Mouse (Mus musculus) MN1 (cell line): Measurements from ENCODE around the gene Chpf.

ENCODE experiments used
- DNase-seq: peaks from one replicate; pipeline ENCODE4 v3.0.0-alpha.2; 2016; ENCODE audit warnings: low spot score

Gene Chpf

DNA sequence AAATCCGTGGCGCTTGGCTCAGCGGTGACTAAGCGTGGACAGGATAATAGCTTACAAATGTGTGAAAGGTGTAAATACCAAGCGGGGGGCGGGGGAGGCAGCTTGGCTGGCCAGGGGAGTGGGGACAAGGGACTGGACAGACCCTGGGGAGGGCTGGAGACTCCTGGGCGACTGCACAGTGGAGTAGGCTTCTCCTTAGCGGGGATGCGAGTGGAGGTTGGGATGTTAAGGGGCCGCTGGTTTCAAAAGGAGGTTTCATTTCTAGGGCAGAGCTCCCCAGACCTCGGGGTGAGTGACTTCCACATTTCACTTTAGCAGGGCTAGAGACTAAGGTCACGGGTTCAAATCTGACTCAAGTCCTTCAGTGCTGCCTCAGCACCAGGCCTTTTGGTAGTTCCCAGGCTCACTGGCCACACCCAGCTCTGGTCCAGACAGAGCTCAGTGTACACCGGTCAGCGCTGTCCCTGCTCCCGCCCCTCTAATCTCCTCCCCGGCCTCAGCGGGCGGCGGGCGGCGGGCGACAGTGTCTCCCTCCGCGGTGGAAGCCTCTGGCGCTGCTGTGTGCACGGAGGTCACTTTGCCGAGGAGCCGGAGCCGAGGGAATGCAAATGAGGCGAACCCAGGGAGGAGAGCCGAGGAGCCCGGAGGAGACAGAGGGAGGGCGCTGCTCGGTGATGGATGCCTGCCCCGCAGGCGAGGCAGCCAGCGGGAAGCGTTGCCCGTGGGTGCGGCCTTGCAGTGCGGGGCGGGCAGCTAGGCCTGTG lies 20.9 kb downstream of the Chpf start:
- peak; percentile 80 for DNase-seq

DNA sequence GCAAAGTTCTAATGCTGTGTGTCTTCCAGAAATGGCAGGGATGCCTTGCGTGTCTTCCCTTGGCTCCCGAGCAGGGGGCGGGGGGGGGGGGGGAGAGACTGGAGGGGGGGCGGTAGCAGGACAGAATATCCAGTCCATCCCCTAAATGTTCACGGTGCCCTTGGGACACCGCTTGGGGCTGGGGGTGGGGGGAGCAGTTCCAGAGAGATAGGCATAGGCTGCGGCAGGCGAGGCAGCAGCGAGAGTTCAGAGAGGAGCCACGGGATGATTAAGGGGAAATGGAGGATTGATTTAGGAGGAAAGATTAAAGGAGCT lies 21.4 kb downstream of the Chpf start:
- peak; percentile 62 for DNase-seq

DNA sequence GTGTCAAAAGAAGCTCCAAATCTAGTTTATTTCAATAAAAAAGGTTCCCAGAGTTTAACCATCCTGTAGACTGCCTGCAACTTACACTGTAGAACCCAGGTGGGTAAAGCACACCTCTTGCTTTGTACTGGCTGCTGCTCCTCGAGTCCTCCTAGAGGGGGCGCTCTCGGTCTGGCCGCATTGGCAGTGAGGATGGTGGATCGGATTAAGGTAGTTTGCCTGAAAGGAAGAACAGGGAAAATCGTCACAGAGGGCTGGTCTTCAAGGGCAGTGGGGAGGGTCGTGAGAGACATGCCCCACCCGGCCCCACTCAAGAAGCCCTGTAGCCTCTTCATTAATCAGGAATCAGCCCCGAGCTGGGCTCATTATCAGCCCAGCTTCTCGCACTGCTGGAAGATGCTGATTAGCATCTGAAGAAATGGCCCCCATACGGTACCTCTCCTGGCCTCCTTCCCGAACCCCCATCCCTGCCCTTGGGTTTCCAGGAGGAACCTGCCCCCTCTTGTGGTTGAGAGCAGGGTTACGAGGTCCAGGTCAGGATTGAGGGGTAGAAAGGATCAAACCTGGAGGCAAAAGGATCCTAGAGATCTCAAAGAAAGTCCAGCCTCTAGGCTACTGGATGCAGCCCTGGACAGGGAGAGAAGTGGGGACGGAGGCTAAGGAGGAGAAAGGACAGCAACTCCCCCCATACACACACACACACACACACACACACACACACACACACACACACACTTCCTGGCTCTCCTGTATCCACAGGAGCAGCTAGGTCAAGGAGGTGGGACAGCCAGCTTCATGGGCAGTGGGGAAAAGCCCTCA lies 22.2 kb downstream of the Chpf start:
- peak; percentile 44 for DNase-seq

DNA sequence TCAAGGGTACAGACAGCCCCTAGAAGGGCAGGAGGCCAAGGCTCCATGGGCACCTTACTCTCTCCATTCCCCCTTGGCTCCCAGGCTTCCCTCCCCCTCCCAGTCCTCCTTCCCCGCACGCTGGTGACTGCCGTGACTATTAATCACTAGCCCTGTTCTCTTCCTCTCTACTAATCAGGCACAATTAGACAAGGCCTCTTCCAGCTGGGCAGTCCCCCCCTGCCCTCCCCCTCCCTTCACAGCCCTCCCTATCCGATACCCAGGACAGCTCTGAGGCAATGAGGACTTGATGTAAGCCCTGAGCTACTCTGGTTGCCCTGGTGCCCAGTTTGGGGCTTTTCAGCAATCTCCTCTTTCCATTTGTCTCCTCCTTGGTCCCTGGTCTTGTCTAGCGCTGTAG lies 23.2 kb downstream of the Chpf start:
- peak; percentile 40 for DNase-seq

DNA sequence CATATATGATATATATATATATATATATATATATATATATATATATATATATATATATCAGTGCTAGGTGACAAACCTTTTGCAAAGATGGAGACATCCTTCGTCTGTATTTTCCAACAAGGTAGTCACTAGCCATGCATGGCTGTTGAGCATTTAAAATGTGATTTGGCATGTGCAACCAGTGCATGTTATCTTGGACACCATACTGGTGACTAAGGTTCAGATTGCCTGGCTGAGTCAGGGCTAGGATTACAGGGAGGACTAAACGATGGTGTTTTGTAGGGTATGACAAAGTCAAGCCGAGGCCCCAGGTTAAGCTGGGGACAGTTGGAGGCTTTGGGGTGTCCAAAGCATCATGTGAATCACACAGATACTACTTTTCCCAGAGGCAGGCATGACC lies 23.7 kb downstream of the Chpf start:
- DNase-seq: peak; percentile 31

DNA sequence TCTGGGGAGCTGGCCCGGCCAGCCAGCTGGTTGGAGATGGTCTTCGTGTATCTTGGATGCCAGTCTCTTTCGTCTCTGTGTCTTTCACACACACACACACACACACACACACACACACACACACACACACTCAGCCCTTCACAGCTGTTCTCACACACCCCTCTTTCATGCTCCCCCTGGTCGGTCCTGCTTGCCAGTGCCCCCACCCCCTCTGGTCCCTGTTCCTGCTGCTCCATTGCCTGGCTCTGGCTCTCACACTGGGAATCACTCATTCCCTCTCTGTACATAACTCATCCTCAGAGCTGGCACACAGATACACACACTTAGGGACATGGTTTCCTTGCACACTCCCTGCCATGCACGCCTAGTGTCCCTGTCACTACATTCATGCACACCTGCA lies 27.2 kb downstream of the Chpf start:
- no peak for DNase-seq

DNA sequence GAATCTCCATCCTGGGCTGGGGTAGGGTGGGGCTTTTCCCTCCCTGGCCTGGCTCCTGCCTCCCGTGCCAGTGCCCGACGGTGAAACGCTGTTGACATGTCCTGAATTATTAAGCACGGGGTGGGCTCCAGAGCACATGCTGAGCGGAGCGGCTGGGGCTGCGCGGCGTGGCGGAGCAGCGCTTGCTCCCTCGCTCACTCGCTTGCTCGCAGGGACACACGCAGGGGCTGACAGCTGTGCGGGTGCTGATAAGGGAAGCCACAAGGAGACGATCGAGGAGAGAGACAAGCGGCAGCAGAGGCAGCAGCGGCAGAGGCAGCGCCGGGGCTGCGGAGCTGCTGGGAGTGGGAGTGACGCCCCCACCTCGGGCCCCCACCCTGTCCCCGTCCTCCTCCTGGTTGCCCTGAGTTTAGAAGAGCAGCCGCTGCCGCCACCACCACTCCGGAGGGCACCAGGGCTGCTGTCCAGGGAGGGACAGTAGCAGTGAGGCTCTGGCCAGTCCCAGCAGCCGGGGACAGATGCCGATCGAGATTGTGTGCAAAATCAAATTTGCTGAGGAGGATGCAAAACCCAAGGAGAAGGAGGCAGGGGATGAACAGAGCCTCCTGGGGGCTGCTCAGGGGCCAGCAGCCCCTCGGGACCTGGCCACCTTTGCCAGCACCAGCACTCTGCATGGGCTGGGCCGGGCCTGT lies 28.6 kb downstream of the Chpf start, which contains the start of gene Asic4:
Asic4 (plus strand) TSS at position 123 of the 692 bp plus-strand sequence.
- peak; percentile 57 for DNase-seq

DNA sequence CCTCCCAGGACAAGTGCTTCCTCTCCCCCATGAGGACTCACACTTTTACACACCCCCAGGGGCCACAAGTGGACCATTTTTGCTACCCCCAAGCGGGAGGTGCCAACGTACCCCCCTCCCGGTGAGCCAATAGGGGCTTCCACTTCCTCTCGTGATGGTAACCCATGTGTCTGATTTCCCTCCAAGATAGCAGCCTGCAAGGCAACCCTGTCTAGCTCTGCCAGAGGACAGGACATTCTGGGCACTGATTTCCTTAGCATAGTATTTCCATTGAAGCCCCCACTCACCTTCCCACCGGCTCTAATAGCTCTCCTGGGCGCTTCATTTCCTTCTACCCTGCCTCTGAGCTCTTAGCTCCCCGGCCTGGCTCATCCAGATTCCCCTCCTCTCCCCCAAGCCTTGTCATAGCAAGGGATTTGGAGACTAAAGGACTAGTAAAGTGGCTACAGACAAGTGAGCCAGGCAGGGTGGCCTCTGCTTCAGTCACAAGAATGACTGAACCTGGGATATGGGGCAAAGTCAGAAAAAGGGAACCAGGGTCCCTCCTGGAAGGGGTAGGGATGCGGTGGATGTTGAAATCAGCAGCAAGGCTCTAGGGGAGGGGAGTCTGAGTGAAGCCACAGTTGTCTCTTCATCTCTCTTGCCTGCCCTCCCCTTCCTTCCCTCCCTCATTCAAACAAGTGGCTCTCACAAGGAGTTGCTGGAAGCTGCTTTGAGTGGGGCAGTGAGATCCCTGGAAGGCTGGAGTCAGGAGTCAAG lies 29.6 kb downstream of the Chpf start:
- DNase-seq: peak; percentile 61

DNA sequence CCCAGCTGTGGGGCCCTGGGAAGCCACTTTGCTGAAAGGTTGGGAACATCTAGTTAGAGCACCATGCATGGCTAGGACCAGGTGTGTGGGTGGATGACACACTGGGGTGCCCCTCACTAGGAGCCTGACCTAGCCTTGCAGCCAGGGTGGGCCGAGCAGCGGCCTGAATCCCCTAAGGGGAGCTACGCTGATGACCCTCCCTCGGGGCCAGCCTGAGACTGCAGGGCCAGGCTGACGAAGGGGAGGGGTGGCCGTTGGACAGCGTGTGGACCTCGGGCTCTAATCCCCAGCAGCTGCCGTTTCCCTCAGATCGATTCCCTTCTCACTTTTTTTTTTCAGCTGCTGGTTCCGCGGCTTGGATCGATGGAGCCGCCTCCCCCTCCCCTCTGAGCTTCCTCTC lies 30.2 kb downstream of the Chpf start:
- peak; percentile 53 for DNase-seq

DNA sequence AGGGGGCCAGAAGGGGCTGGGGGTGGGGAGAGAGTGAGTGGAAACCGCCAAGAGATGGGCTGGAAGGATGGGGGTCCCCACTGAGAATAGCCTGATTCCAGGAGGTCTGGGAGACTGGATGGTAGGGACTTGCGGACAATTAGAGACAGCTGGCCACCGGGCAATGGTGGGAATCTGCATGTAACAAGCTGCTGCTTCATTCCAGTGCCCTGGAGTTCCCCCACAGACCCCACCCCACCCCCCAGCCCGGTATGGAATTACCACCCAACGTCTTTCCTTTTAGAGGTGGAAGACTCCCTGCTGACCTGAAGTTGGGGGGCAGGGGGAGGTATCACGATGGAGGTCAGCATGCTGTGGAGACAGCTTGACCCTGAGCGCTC lies 31.1 kb downstream of the Chpf start:
- DNase-seq: no peak

DNA sequence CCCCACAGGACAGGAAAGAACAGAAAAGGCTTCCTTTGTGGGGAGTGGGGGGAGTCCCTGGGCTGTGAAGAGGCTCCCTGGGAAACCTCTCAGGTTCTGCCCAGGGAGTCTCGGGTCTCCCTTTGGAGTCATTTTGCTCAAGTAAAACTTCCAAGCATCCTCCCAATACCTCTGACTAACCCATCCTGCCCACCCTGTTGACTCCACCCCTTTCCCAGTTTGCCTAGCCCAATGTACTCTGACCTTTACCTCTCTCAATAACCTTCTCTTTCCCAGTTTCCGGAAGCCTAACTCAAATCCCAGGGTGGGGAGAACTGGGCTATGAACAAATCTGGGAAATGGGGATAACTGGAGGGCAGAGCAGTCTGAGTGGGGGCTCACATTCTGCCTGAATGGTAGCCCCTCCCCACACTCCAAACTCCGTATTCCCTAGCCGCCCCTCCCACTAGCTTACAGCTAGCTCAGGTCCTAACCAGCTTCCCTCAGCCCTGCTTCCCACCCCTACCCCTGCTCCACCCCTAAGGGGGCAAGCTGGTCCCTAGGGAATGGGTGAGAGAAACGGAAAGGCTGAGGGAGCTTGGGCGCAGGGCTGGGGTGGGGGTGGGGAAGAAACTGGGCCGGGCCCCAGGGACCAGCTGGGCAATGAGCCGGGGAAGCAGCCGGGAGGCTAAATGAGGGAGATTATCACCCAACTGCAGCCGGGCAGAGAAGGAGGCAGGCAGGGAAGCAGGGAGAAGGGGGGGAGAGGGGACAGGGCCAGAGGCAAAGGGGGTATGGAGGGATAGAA lies 31.6 kb downstream of the Chpf start:
- DNase-seq: peak; percentile 80

DNA sequence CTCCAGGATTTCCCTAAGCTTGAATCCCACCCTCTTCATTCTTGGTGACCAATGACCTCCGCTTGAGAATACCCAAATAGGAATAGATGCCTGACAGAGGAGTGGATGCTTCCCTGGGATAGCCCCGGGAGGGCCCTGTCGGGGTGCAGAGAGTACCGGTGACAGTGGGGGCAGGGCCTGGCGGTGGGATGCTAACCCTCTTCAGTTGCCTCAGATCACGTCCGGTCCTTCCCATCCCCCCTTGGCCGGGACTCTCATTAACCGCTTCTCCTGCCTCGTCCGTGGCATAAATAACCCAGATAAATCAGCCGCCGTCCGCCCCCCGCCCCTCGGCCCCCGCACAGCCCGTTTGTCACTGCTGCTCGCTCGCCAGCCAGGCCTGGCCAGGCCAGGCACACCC lies 32.5 kb downstream of the Chpf start:
- DNase-seq: peak; percentile 54

DNA sequence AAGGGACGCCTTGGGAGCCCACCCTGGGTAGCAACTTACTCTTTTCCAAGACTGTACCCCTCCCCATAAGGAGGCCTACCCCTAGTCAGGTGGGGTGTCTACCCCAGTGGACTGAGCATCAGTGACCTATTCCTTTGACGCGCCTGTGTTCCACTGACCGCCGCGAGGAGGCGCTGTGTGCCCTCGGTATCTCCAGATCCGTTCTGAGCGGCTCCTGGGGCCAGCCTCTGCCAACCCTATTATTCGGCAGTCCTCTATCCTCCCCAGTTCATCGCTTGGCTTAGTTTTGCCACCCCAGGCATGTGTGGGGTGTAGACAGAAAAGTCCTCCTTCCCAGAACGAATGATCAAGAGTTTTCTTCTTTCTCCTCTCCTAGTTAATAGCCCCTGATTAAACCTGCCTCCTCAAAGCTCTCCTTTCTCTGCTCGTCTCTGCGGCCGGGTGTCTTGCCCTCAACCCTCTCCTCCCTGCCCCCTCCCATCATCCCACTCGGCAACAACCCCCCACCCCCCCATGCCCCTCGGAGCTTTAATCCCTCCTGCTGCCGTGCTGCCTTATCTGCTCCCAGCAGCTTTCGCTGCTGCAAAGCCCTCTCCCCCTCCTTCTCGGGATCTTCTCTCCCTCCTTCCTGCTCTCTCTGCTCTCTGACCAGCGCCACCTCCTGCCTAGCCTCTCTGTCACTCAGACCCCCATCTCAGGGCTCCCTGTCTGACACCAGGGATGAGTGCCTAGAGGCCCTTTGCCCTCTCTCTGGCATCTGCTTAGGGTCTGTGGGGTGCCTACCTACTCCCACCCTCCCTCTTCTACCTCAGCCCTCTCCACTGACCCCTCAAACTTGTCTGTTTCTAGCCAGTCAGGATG lies 33.1 kb downstream of the Chpf start:
- DNase-seq: peak; percentile 88

DNA sequence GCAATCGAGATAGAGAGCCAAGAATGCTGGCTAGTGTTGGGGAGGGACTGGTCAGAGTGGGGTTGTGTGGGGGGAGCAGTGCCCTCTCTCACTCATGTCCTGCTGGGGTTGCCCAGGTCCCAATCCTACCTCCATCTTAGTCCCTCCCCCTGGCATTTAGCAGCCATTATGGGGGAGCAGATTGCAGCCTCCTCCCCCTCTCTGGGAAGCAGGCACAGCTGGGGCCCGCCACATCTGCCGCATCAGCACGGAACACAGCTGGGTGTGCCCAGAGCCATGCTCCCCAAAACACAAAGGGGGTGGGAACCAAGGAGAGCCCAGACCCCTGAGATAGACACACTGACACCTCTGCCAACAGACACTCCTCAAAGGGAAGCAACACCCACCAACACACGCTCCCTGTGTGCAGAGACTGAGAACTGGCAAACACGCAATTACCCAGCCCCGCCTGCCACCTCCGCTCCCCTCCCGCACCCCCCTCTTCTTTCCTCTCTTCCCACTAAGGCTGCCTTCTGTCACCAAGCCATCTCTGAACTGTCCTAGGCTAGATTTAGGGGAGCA lies 33.9 kb downstream of the Chpf start:
- DNase-seq: peak; percentile 47

DNA sequence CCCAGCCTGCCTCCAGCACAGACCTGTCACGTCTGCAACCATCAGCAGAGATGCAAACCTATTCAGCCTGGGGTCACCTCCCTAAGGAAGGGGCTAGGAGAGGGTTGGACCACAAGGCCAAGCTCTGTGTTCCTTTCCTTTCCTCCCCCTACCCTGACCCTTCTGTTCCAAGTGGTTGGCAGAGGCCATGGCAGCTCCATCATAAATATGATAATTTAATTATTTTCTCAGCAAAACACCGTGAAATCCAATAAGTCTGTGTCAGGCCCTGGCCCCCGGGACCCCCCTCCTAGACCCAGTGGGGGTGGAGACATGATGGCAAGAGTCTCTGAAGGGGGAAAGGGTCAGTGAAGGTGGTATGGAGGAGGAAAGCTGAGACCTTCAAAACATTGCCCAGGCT lies 34.9 kb downstream of the Chpf start:
- peak; percentile 58 for DNase-seq

DNA sequence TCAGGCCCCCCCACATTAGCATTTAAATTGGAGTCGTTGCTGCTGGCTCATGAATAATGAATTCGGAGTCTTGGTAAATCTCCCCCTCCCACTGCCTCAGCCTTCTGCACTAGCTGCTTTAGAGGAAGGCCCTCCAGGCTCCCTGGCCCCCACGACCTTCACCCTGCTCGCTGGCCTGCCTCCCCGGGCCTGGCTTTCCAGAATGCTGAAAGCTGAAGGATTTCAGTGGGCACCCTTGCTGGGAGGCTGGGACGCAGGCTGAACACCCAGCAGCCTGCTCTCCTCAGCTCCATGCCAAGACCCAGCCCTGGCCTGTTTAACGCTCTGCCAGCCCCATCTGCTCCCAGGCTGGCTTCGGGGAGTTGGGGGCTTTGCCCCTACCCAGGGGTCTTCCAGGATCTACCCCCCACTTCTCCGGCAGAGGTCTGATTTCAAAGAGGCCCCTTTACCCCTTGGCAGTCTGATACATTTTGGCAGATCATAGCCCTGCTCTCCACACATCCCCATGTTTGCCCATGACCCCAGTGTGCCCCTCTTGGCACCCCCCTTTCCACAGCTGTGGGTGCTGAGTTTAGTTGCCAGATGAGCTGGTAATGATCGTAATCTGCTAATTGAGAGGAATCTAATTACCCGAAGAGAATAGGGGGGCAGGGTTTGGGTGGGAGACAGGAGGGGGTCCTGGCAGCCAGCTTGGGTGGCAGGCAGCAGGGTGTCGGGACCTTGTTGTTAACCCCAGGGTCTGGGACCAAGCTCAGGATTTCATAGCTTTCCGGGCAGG lies 35.7 kb downstream of the Chpf start:
- no peak for DNase-seq

DNA sequence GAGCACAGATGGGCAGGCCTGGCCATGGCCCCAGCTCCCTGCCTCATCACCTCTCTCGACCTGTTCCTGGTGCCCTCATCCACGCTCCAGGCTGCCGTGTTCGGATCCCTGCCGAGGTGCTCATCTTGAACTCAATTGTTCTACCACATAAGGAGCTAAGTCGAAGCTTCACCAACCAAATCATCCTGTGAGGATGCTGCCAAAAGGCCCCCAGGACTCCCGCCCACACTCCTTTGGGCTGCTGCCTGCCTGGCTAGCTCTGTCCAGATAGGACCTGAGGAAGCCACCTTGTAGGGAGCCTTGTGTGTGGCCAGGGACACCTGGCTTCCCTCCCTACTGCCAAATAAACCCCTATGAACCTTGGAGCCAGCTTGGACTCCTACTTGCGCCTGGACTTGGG lies 36.3 kb downstream of the Chpf start:
- no peak for DNase-seq

DNA sequence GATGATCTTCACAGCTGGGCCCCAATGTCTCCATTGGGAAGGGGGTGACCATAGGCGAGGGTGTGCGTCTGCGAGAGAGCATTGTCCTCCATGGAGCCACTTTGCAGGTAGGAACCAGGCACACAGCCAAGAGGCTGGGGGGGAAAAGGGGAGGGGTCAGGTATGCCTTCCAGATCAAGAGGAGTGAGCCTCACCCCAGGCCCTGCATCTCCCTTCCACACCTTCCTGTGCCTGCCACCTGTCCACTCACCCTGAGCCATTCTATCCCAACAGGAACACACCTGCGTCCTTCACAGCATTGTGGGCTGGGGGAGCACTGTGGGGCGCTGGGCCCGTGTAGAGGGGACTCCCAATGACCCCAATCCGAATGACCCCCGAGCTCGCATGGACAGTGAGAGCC lies 36.9 kb downstream of the Chpf start:
- DNase-seq: no peak

DNA sequence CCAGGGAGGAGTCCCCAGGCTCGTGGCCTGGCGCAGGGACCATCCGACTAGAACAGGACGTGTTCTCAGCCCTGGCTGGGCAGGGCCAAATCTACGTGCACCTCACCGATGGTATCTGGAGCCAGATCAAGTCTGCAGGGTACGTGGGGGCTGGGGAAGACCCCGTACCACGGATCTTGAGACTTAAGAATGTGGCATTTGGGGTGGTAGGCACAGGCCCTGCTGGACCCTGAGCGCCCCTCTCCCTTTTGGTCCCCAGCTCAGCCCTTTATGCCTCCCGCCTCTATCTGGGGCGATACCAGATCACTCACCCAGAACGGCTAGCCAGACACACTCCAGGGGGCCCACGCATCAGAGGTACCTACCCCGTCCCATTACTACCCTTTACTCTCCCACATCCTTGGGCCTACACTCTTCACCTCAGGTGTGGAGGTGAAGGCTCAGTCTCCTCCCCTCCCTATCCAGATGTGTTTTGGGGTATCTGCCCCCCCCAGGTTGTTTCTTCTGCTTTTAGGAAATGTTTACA lies 37.6 kb downstream of the Chpf start:
- no peak for DNase-seq
